9 mouse cellular contexts compared by ENCODE assay signal in genomic region chr16:67243598-67243997, GRCm38 (mm10).
"Had no signal": no experiment of that assay in that cellular context is flagged by ENCODE, and none has a peak within 500 bp of the region (broad histone marks: within the 10 kb centered on the region; RNA-seq: fewer than 3 reads in every experiment).

No protein-coding gene starts in this region.

- H3K4me1 ChIP-seq: kidney, embryonic 15.5 days; limb, embryonic 15.5 days; liver, embryonic 13.5 days; midbrain, embryonic 13.5 days had no signal

- H3K27me3 ChIP-seq: kidney, embryonic 15.5 days; limb, embryonic 15.5 days; liver, embryonic 13.5 days; midbrain, embryonic 13.5 days had no signal

- H3K9me3 ChIP-seq: kidney, embryonic 15.5 days; limb, embryonic 15.5 days; liver, embryonic 13.5 days; midbrain, embryonic 13.5 days had no signal

- H3K36me3 ChIP-seq: kidney, embryonic 15.5 days; limb, embryonic 15.5 days; liver, embryonic 13.5 days; midbrain, embryonic 13.5 days had no signal

- H3K27ac ChIP-seq: kidney, embryonic 15.5 days; limb, embryonic 15.5 days; liver, embryonic 13.5 days; midbrain, embryonic 13.5 days had no signal

- DNase-seq: kidney, postnatal 14 days; liver, embryonic 13.5 days; liver, postnatal 0 days; right cerebral cortex, adult 18-20 months; right cerebral cortex, postnatal 25 days; thymus, postnatal 36 days had no signal

- H3K4me3 ChIP-seq: kidney, embryonic 15.5 days; limb, embryonic 15.5 days; liver, embryonic 13.5 days; midbrain, embryonic 13.5 days had no signal
